Mouse (Mus musculus): ENCODE data around the gene Wwox. TPM values are rescaled to one million over a fixed set of nuclear protein-coding genes. Genes with fewer than 3 reads are reported as not detected.
A peak's percentile ranks its signal among the peaks of the same experiment; 100 is the strongest.

Gene Wwox
- polyA plus RNA-seq, 1 experiment from 2014 or later: 20.0 TPM

DNA sequence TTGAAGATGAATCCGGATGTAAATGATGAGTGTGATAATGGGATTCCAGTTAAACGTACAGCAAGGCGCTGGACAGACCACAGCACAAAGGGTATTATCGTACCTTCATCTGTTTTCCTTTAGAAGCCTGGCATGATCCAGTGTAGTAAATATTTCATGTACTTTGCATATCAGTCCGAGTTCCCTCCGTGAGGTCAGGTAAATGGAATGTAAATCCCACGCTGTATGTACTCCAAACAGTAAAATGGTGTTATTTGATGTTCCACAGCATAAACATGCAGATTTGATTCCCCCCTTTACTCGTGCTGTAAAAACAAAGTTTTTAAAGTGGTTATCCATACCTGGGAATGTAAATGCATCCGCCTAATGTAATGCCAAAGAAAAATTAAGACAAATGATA is 202.4 kb downstream of the Wwox start:
- no peak for ATAC-seq (ENCODE audit: borderline replicate concordance, extremely low read depth, low FRiP score, low TSS enrichment)
- Histone ChIP-seq H3K27me3 (no peaks in the 10 kb centered on the region), H3K9me3 (no peaks in the 10 kb centered on the region), H3K4me3 (no peak overlapping the region), H3K4me1 (peaks cover 14% of the 10 kb centered on the region), H3K27ac (no peak overlapping the region), H3K36me3 (no peaks in the 10 kb centered on the region), H3K4me2 (no peak overlapping the region), H3K9ac (no peak overlapping the region)
- WGBS: 47% methylated on average over 9 of the region's 9 CpGs

DNA sequence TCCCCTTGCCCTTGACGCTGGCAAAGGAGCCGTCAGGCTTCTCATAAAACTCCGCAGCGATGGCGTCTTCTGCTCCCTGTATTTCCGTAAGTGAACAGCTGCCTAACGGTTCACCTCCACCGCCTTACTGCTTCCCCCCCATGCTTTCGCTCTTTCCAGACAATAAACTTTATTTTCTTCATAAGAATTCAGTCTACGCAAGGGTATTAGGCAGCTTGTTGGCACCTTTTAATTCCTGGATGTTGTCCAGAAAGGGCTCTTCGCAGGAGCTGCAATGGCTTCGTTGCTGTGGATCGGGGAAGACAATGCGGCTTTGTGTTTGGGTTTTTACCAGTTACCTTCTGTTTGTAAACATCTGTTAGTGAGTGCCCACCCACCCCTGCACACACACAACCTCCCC is 211.3 kb downstream of the Wwox start:
- H3K27me3 ChIP-seq: peaks cover 9% of the 10 kb centered on the region; the same call in 1 of the 2 replicates
- no peaks in the 10 kb centered on the region for H3K4me1 ChIP-seq
- no peak overlapping the region for H3K4me3 ChIP-seq
- WGBS: 83% methylated on average over 14 of the region's 14 CpGs
- no peak overlapping the region for H3K9ac ChIP-seq
- no peak overlapping the region for H3K27ac ChIP-seq
- H3K9me3 ChIP-seq: no peaks in the 10 kb centered on the region
- no peaks in the 10 kb centered on the region for H3K36me3 ChIP-seq
- no peak overlapping the region for H3K4me2 ChIP-seq
- ATAC-seq (ENCODE audit: borderline replicate concordance, extremely low read depth, low FRiP score, low TSS enrichment): no peak

DNA sequence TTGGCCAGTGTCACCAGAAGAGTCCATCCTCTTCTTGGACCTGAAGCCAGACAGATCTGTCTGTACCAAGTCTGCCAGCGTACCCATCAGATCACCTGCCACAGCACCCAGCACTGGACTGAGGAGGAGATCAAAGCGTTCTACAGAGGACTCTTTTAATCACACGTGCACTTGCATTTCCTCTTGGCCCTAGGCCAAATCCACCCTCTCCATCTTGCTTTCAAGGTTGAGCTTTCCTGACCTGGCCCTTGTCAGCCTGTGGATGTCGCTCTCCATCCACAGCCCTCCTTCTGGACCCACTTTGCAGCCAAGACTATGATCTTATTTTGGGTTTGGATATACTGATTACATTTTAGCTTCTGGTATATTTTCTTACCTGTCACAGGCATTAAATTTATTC is 218.3 kb downstream of the Wwox start:
- WGBS: 5% methylated on average over 4 of the region's 4 CpGs
- no peak overlapping the region for H3K27ac ChIP-seq
- H3K9me3 ChIP-seq: no peaks in the 10 kb centered on the region
- no peaks in the 10 kb centered on the region for H3K36me3 ChIP-seq
- H3K4me2 ChIP-seq: no peak overlapping the region
- no peak overlapping the region for H3K4me3 ChIP-seq
- H3K9ac ChIP-seq: no peak overlapping the region
- H3K4me1 ChIP-seq: peaks cover 12% of the 10 kb centered on the region
- H3K27me3 ChIP-seq: peaks cover 22% of the 10 kb centered on the region; the same call in 1 of the 2 replicates
- 0 out of 2 replicates have a peak, but pooled peaks have one; percentile 5 for ATAC-seq (ENCODE audit: borderline replicate concordance, extremely low read depth, low FRiP score, low TSS enrichment)

DNA sequence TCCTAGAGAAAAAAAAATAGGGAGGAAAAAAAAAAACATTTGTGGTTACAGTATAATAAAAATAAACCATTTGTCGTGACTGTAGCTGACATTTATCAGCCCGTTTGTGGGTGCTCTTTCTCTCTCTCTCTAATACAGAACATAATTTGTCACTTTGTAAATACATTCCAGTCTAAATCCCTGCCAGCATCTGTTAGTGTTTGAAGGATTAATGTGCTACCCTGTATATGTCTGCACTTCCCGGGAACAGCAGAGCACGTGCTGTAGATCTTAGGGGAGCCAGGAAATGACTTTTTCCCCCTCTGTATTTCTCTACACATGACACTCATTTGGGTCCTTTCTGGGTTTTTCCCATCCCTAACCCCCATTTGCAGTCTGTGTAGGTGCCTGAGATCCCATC is 219.0 kb downstream of the Wwox start:
- Histone ChIP-seq H3K36me3 (no peaks in the 10 kb centered on the region), H3K27me3 (peaks cover 22% of the 10 kb centered on the region; the same call in 1 of the 2 replicates), H3K4me3 (no peak overlapping the region), H3K4me2 (no peak overlapping the region), H3K4me1 (peaks cover 12% of the 10 kb centered on the region), H3K9ac (no peak overlapping the region), H3K9me3 (no peaks in the 10 kb centered on the region), H3K27ac (0 out of 2 replicates have a peak overlapping the region, but pooled peaks have one; percentile 32)
- peak; percentile 89 for ATAC-seq (ENCODE audit: borderline replicate concordance, extremely low read depth, low FRiP score, low TSS enrichment)
- 40% methylated on average over 4 of the region's 4 CpGs for WGBS

DNA sequence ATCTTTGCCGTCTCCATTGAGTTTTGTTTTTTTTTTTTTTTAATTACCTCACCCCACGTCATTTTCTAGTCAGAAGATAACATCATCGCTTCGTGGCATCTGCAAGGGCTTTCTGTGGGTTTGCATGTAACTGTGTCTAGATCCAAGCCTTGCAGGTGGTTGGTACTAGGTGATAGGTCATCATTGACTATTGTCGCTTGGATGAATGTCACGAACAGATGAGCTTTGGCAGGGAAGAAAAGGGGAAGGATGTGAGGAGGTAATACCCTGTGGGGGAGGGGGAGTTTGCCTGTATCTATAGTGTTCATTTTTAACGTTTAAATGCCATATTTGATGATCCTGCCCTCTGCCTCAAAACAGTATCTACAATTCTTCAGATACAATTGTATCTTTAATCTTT is 223.6 kb downstream of the Wwox start:
- Histone ChIP-seq H3K9ac (no peak overlapping the region), H3K27ac (no peak overlapping the region), H3K27me3 (peaks cover 22% of the 10 kb centered on the region; the same call in 1 of the 2 replicates), H3K9me3 (no peaks in the 10 kb centered on the region), H3K4me1 (peaks cover 5% of the 10 kb centered on the region), H3K4me3 (no peak overlapping the region), H3K4me2 (no peak overlapping the region), H3K36me3 (no peaks in the 10 kb centered on the region)
- 67% methylated on average over 7 of the region's 7 CpGs for WGBS
- ATAC-seq (ENCODE audit: borderline replicate concordance, extremely low read depth, low FRiP score, low TSS enrichment): no peak

DNA sequence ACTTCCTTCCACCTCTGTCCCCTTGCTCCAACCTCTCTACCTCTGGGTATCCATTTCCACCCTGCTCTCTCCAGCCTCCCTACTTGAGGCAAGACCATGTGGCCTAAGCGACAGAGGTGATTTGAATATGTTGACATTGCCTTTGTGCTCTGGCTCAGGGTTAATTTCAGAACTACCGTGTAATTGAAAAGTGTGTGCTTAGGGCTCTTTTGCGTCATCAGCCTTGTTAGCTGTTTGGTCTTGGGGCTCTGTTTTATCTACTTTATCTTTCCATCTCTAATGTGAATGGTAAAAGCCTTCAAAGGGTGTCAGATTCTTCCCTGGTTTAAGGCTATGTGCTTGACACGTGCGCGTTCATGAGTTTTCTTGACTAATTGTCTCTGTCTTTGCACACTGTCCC is 226.1 kb downstream of the Wwox start:
- no peaks in the 10 kb centered on the region for H3K9me3 ChIP-seq
- no peak overlapping the region for H3K27ac ChIP-seq
- 58% methylated on average over 6 of the region's 6 CpGs for WGBS
- H3K4me3 ChIP-seq: no peak overlapping the region
- no peak for ATAC-seq (ENCODE audit: borderline replicate concordance, extremely low read depth, low FRiP score, low TSS enrichment)
- peaks cover 5% of the 10 kb centered on the region; the same call in 1 of the 2 replicates for H3K4me1 ChIP-seq
- peaks cover 22% of the 10 kb centered on the region; the same call in 1 of the 2 replicates for H3K27me3 ChIP-seq
- no peak overlapping the region for H3K4me2 ChIP-seq
- no peaks in the 10 kb centered on the region for H3K36me3 ChIP-seq
- no peak overlapping the region for H3K9ac ChIP-seq

GRCm38 (mm10) chr8:114670801-114671200 is 231.3 kb downstream of the Wwox start:
- Histone ChIP-seq H3K36me3 (no peaks in the 10 kb centered on the region), H3K27me3 (peaks cover 9% of the 10 kb centered on the region; the same call in 1 of the 2 replicates), H3K9ac (no peak overlapping the region), H3K4me3 (no peak overlapping the region), H3K4me1 (peaks cover 13% of the 10 kb centered on the region; the same call in 1 of the 2 replicates), H3K27ac (peak overlapping the region; percentile 70), H3K9me3 (no peaks in the 10 kb centered on the region), H3K4me2 (no peak overlapping the region)
- no peak for ATAC-seq (ENCODE audit: borderline replicate concordance, extremely low read depth, low FRiP score, low TSS enrichment)
- whole genome bisulfite sequencing: 52% methylated on average over 6 of the region's 6 CpGs

GRCm38 (mm10) chr8:114671237-114671674 is 231.8 kb downstream of the Wwox start:
- WGBS: 43% methylated on average over 9 of the region's 9 CpGs
- Histone ChIP-seq H3K36me3 (no peaks in the 10 kb centered on the region), H3K4me2 (no peak overlapping the region), H3K9me3 (no peaks in the 10 kb centered on the region), H3K4me1 (peaks cover 13% of the 10 kb centered on the region; the same call in 1 of the 2 replicates), H3K9ac (no peak overlapping the region), H3K4me3 (no peak overlapping the region), H3K27me3 (peaks cover 9% of the 10 kb centered on the region; the same call in 1 of the 2 replicates), H3K27ac (peak overlapping the region; percentile 70)
- ATAC-seq (ENCODE audit: borderline replicate concordance, extremely low read depth, low FRiP score, low TSS enrichment): peak; percentile 87

DNA sequence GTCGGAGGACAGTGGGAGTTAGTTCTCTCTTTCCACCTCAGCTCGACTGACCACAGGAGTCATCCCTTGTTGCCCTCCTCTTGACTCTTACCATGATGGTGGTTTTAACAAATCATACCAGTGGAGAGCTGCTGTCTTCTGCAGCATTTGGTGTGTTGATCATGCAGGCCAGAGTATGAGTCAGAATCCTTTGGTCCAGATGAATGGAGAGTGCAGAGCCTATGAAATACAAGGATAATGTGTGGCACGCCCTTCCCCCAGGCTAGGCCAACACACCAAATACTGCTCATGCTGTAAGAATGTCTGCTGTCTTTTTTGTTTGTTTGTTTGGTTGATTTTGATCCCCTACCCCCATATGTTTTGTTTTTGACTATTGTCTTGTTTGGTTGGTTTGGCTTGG is 234.0 kb downstream of the Wwox start:
- no peak overlapping the region for H3K4me2 ChIP-seq
- no peak overlapping the region for H3K27ac ChIP-seq
- no peaks in the 10 kb centered on the region for H3K9me3 ChIP-seq
- 89% methylated on average over 3 of the region's 3 CpGs for WGBS
- no peak for ATAC-seq (ENCODE audit: borderline replicate concordance, extremely low read depth, low FRiP score, low TSS enrichment)
- H3K27me3 ChIP-seq: no peaks in the 10 kb centered on the region
- peaks cover 13% of the 10 kb centered on the region; the same call in 1 of the 2 replicates for H3K4me1 ChIP-seq
- H3K4me3 ChIP-seq: no peak overlapping the region
- H3K9ac ChIP-seq: no peak overlapping the region
- H3K36me3 ChIP-seq: no peaks in the 10 kb centered on the region

GRCm38 (mm10) chr8:114675151-114675550 is 235.7 kb downstream of the Wwox start:
- Histone ChIP-seq H3K9me3 (no peaks in the 10 kb centered on the region), H3K9ac (no peak overlapping the region), H3K4me3 (no peak overlapping the region), H3K27me3 (no peaks in the 10 kb centered on the region), H3K36me3 (no peaks in the 10 kb centered on the region), H3K4me1 (peaks cover 23% of the 10 kb centered on the region), H3K27ac (no peak overlapping the region), H3K4me2 (no peak overlapping the region)
- 87% methylated on average over 7 of the region's 7 CpGs for WGBS
- no peak for ATAC-seq (ENCODE audit: borderline replicate concordance, extremely low read depth, low FRiP score, low TSS enrichment)

DNA sequence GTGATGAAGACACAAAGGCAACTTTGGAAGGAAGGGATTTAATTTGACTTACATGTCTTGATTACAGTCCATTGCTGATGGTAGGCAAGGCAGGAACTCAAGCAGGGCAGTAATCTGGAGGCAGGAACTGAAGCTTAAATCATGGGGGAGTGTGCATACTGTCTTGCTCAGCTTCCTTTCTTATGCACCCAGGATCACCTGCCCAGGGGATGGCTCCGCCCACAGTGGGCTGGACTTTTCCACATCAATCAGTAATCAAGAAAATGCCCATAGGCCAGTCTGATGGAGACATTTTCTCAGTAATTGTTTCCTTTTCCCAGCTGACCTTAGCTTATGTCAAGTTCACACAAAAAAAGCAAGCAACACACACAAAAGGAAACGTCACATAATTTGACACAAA is 237.5 kb downstream of the Wwox start:
- no peaks in the 10 kb centered on the region for H3K9me3 ChIP-seq
- H3K4me1 ChIP-seq: peaks cover 28% of the 10 kb centered on the region
- no peak overlapping the region for H3K4me3 ChIP-seq

GRCm38 (mm10) chr8:114677551-114678127 is 238.2 kb downstream of the Wwox start:
- no peak overlapping the region for H3K27ac ChIP-seq
- no peaks in the 10 kb centered on the region for H3K9me3 ChIP-seq
- H3K27me3 ChIP-seq: no peaks in the 10 kb centered on the region
- no peak overlapping the region for H3K9ac ChIP-seq
- no peaks in the 10 kb centered on the region for H3K36me3 ChIP-seq
- WGBS: 54% methylated on average over 6 of the region's 6 CpGs
- H3K4me3 ChIP-seq: no peak overlapping the region
- H3K4me2 ChIP-seq: no peak overlapping the region
- peaks cover 32% of the 10 kb centered on the region for H3K4me1 ChIP-seq
- ATAC-seq (ENCODE audit: borderline replicate concordance, extremely low read depth, low FRiP score, low TSS enrichment): no peak

More for the DNA sequence above, 237.5 kb downstream of the Wwox start:
- no peak overlapping the region for H3K4me2 ChIP-seq
- H3K27ac ChIP-seq: no peak overlapping the region
- WGBS: 75% methylated on average over 2 of the region's 2 CpGs
- H3K36me3 ChIP-seq: no peaks in the 10 kb centered on the region
- no peak overlapping the region for H3K9ac ChIP-seq
- ATAC-seq (ENCODE audit: borderline replicate concordance, extremely low read depth, low FRiP score, low TSS enrichment): no peak
- no peaks in the 10 kb centered on the region for H3K27me3 ChIP-seq
